Comparison of ENCODE assay signal across 8 mouse cellular contexts in the genomic region with DNA sequence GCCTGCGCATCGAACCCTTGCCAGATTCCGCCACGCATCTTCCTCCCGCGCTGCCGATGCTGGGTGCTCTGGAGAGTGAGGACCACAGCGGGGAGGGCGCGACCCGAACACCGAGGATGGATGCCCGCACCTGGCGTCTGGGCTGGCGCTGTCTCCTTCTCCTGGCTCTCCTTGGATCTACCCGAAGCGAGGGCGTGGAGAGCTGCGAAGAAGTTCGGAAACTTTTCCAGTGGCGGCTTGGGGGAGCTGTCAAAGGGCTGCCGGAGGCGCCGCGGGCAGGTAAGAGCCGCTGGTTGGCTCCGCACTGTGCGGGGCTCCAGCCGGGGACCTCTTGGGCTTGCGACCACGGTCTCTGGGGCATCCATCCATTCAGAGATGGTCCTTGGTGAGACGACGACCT. TPM values are rescaled to one million over a fixed set of nuclear protein-coding genes. Genes with fewer than 3 reads are reported as not detected.
DNase-seq lines count a peak whose midpoint lies in the region; ATAC-seq and TF ChIP-seq lines count a peak whose summit lies in the region.

No protein-coding gene starts in this region.

- no peaks in the 10 kb centered on the region for H3K9me3 ChIP-seq in heart, embryonic 12.5 days (replicated peaks)
- no peaks in the 10 kb centered on the region for H3K9me3 ChIP-seq in forebrain, postnatal 0 days (ENCODE audit: low read length)
- H3K9me3 ChIP-seq in limb, embryonic 11.5 days (ENCODE audit: control insufficient read depth, low read length), result no peaks in the 10 kb centered on the region
- no peaks in the 10 kb centered on the region for H3K9me3 ChIP-seq in midbrain, postnatal 0 days (ENCODE audit: low read length)

- H3K27ac ChIP-seq in heart, embryonic 12.5 days (ENCODE audit: poor library complexity, severe bottlenecking), result no peak overlapping the region
- H3K27ac ChIP-seq in forebrain, postnatal 0 days (ENCODE audit: low read depth, low read length), result no peak overlapping the region
- no peak overlapping the region for H3K27ac ChIP-seq in limb, embryonic 11.5 days (replicated peaks; ENCODE audit: low read depth, low read length)
- no peak overlapping the region for H3K27ac ChIP-seq in midbrain, postnatal 0 days (ENCODE audit: low read depth, low read length)

- no peaks in the 10 kb centered on the region for H3K36me3 ChIP-seq in heart, embryonic 12.5 days
- no peaks in the 10 kb centered on the region for H3K36me3 ChIP-seq in forebrain, postnatal 0 days (ENCODE audit: insufficient read depth)
- no peaks in the 10 kb centered on the region for H3K36me3 ChIP-seq in limb, embryonic 11.5 days (ENCODE audit: control insufficient read depth, insufficient read depth, low read length)
- no peaks in the 10 kb centered on the region for H3K36me3 ChIP-seq in midbrain, postnatal 0 days (ENCODE audit: insufficient read depth, low read length)

- TF ChIP-seq CTCF in forebrain, postnatal 0 days (IDR thresholded peaks at IDR 0.05; ENCODE audit: low read depth), result no peak
- no peak for TF ChIP-seq CTCF in midbrain, postnatal 0 days (IDR thresholded peaks at IDR 0.05)

- peaks cover 36% of the 10 kb centered on the region for H3K27me3 ChIP-seq in heart, embryonic 12.5 days (replicated peaks)
- peaks cover 27% of the 10 kb centered on the region for H3K27me3 ChIP-seq in forebrain, postnatal 0 days (ENCODE audit: insufficient read depth, low read length)
- 0 out of 2 replicates have a peak, but pooled peaks cover 5% of the 10 kb centered on the region for H3K27me3 ChIP-seq in limb, embryonic 11.5 days (ENCODE audit: control insufficient read depth, insufficient read depth, low read length)
- H3K27me3 ChIP-seq in midbrain, postnatal 0 days (ENCODE audit: insufficient read depth, low read length), result peaks cover 3% of the 10 kb centered on the region; the same call in 1 of the 2 replicates

- H3K4me3 ChIP-seq in heart, embryonic 12.5 days, result peak overlapping the region; percentile 61
- H3K4me3 ChIP-seq in forebrain, postnatal 0 days (ENCODE audit: low read depth, low read length), result peak overlapping the region; percentile 72
- H3K4me3 ChIP-seq in limb, embryonic 11.5 days (ENCODE audit: low read depth, low read length), result peak overlapping the region; percentile 68
- H3K4me3 ChIP-seq in midbrain, postnatal 0 days (ENCODE audit: low read depth, low read length), result peak overlapping the region; percentile 57

- H3K4me2 ChIP-seq in heart, embryonic 12.5 days, result peak overlapping the region; percentile 99
- peak overlapping the region; percentile 97 for H3K4me2 ChIP-seq in forebrain, postnatal 0 days (ENCODE audit: low read depth)
- peak overlapping the region; percentile 97 for H3K4me2 ChIP-seq in limb, embryonic 11.5 days (ENCODE audit: low read depth, severe bottlenecking)
- H3K4me2 ChIP-seq in midbrain, postnatal 0 days (ENCODE audit: low read depth, low read length, poor library complexity, severe bottlenecking), result peak overlapping the region; percentile 89

- WGBS in heart, embryonic 12.5 days, result under 1% methylated on average over 33 of the region's 33 CpGs
- WGBS in forebrain, postnatal 0 days, result under 1% methylated on average over 33 of the region's 33 CpGs
- whole genome bisulfite sequencing in limb, embryonic 11.5 days, result under 1% methylated on average over 33 of the region's 33 CpGs
- WGBS in midbrain, postnatal 0 days, result 0% methylated on average over 32 of the region's 33 CpGs

- DNase-seq in heart, adult 8-10 months (ENCODE audit: low spot score), result no peak
- no peak for DNase-seq in forebrain, postnatal 0 days
- no peak for DNase-seq in limb, embryonic 11.5 days (ENCODE audit: low spot score)
- no peak for DNase-seq in midbrain, postnatal 0 days (ENCODE audit: low spot score)
- no peak for DNase-seq in layer of hippocampus, adult 9-10 months (ENCODE audit: low spot score)
- DNase-seq in retina, postnatal 1 day, result no peak

- peak; percentile 47; the same call in 1 of the 2 replicates for ATAC-seq in heart, embryonic 12.5 days (ENCODE audit: insufficient number of reproducible peaks, low FRiP score)
- peak; percentile 11 for ATAC-seq in activated CD4-positive, CD25-positive, alpha-beta regulatory T cell, adult 4 months
- peak; percentile 45; the same call in 1 of the 2 replicates for ATAC-seq in forebrain, postnatal 0 days
- ATAC-seq in limb, embryonic 11.5 days (ENCODE audit: insufficient number of reproducible peaks, low FRiP score, low TSS enrichment, low read depth), result peak; percentile 54
- peak; percentile 72 for ATAC-seq in midbrain, postnatal 0 days (ENCODE audit: low FRiP score)

- peak overlapping the region; percentile 67 for H3K9ac ChIP-seq in heart, embryonic 12.5 days
- H3K9ac ChIP-seq in forebrain, postnatal 0 days, result peak overlapping the region; percentile 49
- peak overlapping the region; percentile 60 for H3K9ac ChIP-seq in limb, embryonic 11.5 days (ENCODE audit: low read length)
- H3K9ac ChIP-seq in midbrain, postnatal 0 days (replicated peaks; ENCODE audit: low read length, poor library complexity, severe bottlenecking), result peak overlapping the region; percentile 63

- H3K4me1 ChIP-seq in heart, embryonic 12.5 days (replicated peaks), result peaks cover 7% of the 10 kb centered on the region; the same call in 1 of the 2 replicates
- no peaks in the 10 kb centered on the region for H3K4me1 ChIP-seq in forebrain, postnatal 0 days (ENCODE audit: insufficient read depth)
- H3K4me1 ChIP-seq in limb, embryonic 11.5 days (ENCODE audit: control insufficient read depth, insufficient read depth, low read length), result 0 out of 2 replicates have a peak, but pooled peaks cover 3% of the 10 kb centered on the region
- peaks cover 3% of the 10 kb centered on the region; the same call in 1 of the 2 replicates for H3K4me1 ChIP-seq in midbrain, postnatal 0 days (ENCODE audit: insufficient read depth, low read length)

RNA-seq across cellular contexts. Expression of gene Gpc5, which starts 0.5 kb away (rescaled TPM):
- polyA plus RNA-seq in heart, embryonic 12.5 days (2016; fragmentation: Nextera tagmentation; extraction: Ambion mirVana), result 0.53 and 0.57 TPM in 2 replicates
- not detected for total RNA-seq in heart, adult 8-10 months (2022)
- polyA plus RNA-seq in activated CD4-positive, CD25-positive, alpha-beta regulatory T cell, adult 4 months (2017; shearing (Covaris generic)), result not detected
- total RNA-seq in forebrain, postnatal 0 days (2014; rRNA removed), result 8.7 and 10.4 TPM in 2 replicates
- polyA plus RNA-seq in forebrain, postnatal 0 days (2015; fragmentation: Nextera tagmentation; extraction: Ambion mirVana), result 8.0 and 8.2 TPM in 2 replicates
- 1.8 and 2.5 TPM in 2 replicates for polyA plus RNA-seq in limb, embryonic 11.5 days (2014; fragmentation: Nextera tagmentation; extraction: Ambion mirVana)
- 23.0 and 23.9 TPM in 2 replicates for total RNA-seq in midbrain, postnatal 0 days (2014; rRNA removed)
- polyA plus RNA-seq in midbrain, postnatal 0 days (2015; fragmentation: Nextera tagmentation; extraction: Ambion mirVana), result 13.8 and 14.3 TPM in 2 replicates

Comparison
In these comparisons a context has a peak if more than half of its experiments do, and no peak if none do; other contexts are left out.
1. ATAC-seq: peak in every context shown above with its lines; median percentile 72 in midbrain, postnatal 0 days; 54 in limb, embryonic 11.5 days; 47 in heart, embryonic 12.5 days; 45 in forebrain, postnatal 0 days; 11 in activated CD4-positive, CD25-positive, alpha-beta regulatory T cell, adult 4 months.